Mouse (Mus musculus): ENCODE measurements around the gene Mospd3.

DNA sequence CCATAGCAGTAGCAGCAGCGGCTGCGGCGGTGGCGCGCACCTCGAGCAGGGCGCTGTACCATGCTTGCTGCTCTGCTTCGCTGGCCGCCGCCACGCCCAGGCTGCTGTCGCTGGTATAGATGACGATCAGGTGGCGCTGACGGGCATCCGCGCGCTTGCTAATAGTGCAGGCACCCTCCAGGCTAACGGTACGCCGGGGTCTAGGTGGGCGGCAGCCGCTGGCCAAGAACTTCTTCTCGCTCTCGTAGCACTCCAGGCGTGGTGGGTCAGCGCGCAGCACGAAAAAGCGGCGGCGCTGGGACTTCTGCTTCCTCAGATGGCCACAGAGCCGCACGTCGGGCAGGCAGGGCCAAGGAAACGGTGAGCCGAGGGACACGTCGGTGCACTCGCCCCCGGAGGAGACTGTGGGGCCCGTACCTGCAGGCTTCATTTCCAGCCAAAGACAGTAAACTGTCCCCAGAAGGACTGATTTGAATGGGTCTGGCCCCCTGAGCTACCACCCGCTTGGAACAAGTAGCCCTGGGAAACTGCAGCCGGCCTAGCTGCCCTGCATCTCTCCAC, 44.3 kb upstream of the Mospd3 start:
- TF ChIP-seq CTCF (IDR thresholded peaks at IDR 0.05; ENCODE audit: low read depth, low read length): no peak
- TF ChIP-seq POLR2A (IDR thresholded peaks at IDR 0.05; ENCODE audit: borderline replicate concordance, low read depth, low read length): no peak
